Mouse (Mus musculus) E14TG2a.4 (cell line): ENCODE measurements around the gene Ormdl2.

Source experiments
- H3K27me3 ChIP-seq: 2 replicates; pipeline ENCODE4 v1.6.1; 2014; ENCODE audit warnings: low read length, control low read depth; ENCODE audit not compliant: insufficient read depth
- H3K36me3 ChIP-seq: 2 replicates; pipeline ENCODE4 v1.6.1; 2014; ENCODE audit warnings: low read length, control low read depth; ENCODE audit not compliant: insufficient read depth
- H3K4me1 ChIP-seq: replicated peaks from 2 replicates; pipeline ENCODE4 v1.6.1; 2014; ENCODE audit warnings: low read depth, low read length, control low read depth
- H3K4me3 ChIP-seq: replicated peaks from 2 replicates; pipeline ENCODE4 v1.5.1; 2014; ENCODE audit warnings: mild to moderate bottlenecking, low read length
- H3K9me3 ChIP-seq: 2 replicates; pipeline ENCODE4 v1.6.1; 2014; ENCODE audit warnings: low read length, control low read depth
- CTCF ChIP-seq: conservative IDR thresholded peaks from 2 replicates; pipeline ENCODE4 v1.5.1; 2014; ENCODE audit warnings: low read length
- NANOG ChIP-seq: IDR thresholded peaks from 2 replicates; pipeline ENCODE4 v1.6.1; 2014; ENCODE audit warnings: borderline replicate concordance, low read length, mixed read lengths
- POU5F1 ChIP-seq: IDR thresholded peaks from 2 replicates; pipeline ENCODE4 v1.6.1; 2014; ENCODE audit warnings: low read length, borderline replicate concordance

Gene Ormdl2

DNA sequence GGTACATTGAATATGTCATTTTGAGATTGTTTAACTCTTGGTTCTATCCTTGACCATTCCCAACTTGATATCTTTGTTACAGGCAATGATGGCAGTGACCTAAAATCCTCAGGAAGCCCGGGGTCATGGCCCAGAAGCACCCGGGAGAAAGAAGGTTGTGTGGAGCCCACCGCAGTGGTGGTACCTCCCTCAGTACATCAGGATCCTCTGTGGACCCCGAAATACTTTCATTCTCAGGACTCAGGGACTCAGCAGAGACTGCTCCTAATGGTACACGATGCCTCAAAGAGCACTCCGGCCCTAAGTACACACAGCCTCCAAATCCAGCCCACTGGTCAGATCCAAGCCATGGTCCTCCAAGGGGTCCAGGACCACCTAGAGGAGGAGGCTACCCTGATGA lies 15.4 kb downstream of the Ormdl2 start:
- Histone ChIP-seq H3K36me3 (peaks cover 46% of the 10 kb centered on the region), H3K27me3 (peaks cover 20% of the 10 kb centered on the region), H3K4me1 (peaks cover 59% of the 10 kb centered on the region), H3K9me3 (no peaks in the 10 kb centered on the region), H3K4me3 (peak overlapping the region; percentile 100)
- TF ChIP-seq POU5F1 (no peak), CTCF (no peak), NANOG (no peak)

DNA sequence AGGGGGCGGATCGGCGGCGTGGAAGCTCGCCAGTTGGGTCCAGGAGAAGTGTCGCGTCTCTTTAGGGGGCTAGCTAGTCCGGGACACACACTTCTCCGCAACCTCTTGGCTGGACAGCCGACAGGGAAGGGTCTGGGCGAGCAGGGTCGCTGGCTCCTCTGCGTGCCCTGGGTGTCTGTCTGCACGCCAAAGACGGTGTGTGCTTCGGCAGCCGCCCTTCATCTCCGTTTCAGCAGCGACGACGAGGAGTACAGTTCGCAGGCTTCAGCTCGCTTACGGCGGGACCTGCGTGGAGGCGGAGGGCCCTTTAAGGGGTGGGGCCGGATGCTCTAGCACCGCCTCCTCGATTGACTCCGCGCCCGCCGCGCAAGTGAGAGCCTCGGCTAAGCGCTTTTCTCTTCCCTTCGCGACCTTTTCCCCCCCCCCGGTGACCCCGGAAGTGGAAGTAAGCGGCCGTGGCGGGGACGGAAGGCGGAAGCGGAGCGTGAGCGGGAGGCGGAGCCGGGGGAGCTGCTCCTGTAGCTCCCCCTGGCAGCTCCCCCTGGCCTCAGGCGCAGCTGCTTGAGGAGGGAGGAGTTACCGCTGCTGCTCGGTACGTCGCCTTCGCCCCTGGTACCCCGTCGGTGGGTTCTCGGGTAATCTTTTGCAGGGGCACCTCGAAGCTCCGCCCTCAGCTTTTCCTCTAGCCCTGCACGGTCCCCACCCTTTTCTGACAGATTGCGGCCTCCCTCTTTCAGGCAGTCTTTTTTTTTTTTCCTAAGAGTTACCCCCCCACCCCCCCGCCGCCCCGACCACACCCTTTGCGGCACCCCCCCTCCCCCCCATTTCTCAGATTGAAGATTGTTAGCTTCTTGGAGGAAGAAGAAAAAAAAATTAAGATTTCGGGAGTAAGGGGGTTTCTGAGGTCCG lies 16.1 kb downstream of the Ormdl2 start:
- TF ChIP-seq NANOG (no peak), CTCF (no peak), POU5F1 (no peak)
- Histone ChIP-seq H3K4me1 (peaks cover 59% of the 10 kb centered on the region), H3K36me3 (peaks cover 52% of the 10 kb centered on the region), H3K4me3 (peak overlapping the region; percentile 100), H3K9me3 (no peaks in the 10 kb centered on the region), H3K27me3 (peaks cover 22% of the 10 kb centered on the region)

GRCm38 (mm10) chr10:128804271-128805091 lies 17.0 kb downstream of the Ormdl2 start, which contains the start of gene Tmem198b:
TSS of gene Tmem198b (minus strand) at chr10:128804370.
- Histone ChIP-seq H3K27me3 (peaks cover 22% of the 10 kb centered on the region), H3K9me3 (no peaks in the 10 kb centered on the region), H3K4me3 (peak within 1 kb of the TSS; percentile 100), H3K36me3 (peaks cover 54% of the 10 kb centered on the region), H3K4me1 (peaks cover 59% of the 10 kb centered on the region)
- TF ChIP-seq CTCF (no peak), POU5F1 (no peak), NANOG (no peak)

GRCm38 (mm10) chr10:128803771-128804270 lies 17.6 kb downstream of the Ormdl2 start, which contains the start of gene Dnajc14:
TSS of gene Dnajc14 (plus strand) at chr10:128804062.
- Histone ChIP-seq H3K4me3 (peak within 1 kb of the TSS; percentile 100), H3K4me1 (peaks cover 58% of the 10 kb centered on the region), H3K9me3 (no peaks in the 10 kb centered on the region), H3K27me3 (peaks cover 22% of the 10 kb centered on the region), H3K36me3 (peaks cover 48% of the 10 kb centered on the region)
- TF ChIP-seq POU5F1, result no peak

GRCm38 (mm10) chr10:128803361-128803760 lies 18.1 kb downstream of the Ormdl2 start:
- no peaks in the 10 kb centered on the region for H3K9me3 ChIP-seq
- peaks cover 22% of the 10 kb centered on the region for H3K27me3 ChIP-seq
- TF ChIP-seq POU5F1, result no peak
- TF ChIP-seq NANOG, result no peak
- TF ChIP-seq CTCF, result no peak
- peak overlapping the region; percentile 100 for H3K4me3 ChIP-seq
- H3K36me3 ChIP-seq, result peaks cover 44% of the 10 kb centered on the region
- H3K4me1 ChIP-seq, result peaks cover 54% of the 10 kb centered on the region

DNA sequence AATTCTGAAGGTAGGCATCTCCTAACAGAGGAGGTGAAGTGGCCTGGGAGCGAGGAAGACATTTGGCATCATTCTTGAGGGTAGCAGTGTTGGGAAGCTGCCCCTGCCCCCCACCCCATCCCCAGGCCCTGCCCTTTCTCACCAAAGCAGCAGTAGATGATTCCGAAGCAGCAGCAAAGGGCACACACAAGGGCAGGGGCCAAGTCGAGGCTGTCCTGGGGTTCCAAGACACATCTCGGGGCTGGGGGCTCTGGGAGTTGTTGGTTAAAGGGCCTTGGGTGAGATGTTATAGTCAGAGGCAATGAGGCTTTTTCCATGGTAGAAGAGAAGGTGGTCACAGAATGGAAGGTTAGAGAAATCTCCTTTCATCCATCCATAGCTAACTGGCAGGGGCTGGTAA lies 18.5 kb downstream of the Ormdl2 start:
- H3K4me3 ChIP-seq, result peak overlapping the region; percentile 100; the same call in 1 of the 2 replicates
- TF ChIP-seq NANOG, result no peak
- TF ChIP-seq CTCF, result no peak
- no peak for TF ChIP-seq POU5F1
- H3K9me3 ChIP-seq, result no peaks in the 10 kb centered on the region
- H3K27me3 ChIP-seq, result peaks cover 22% of the 10 kb centered on the region
- peaks cover 51% of the 10 kb centered on the region for H3K4me1 ChIP-seq
- H3K36me3 ChIP-seq, result peaks cover 40% of the 10 kb centered on the region

DNA sequence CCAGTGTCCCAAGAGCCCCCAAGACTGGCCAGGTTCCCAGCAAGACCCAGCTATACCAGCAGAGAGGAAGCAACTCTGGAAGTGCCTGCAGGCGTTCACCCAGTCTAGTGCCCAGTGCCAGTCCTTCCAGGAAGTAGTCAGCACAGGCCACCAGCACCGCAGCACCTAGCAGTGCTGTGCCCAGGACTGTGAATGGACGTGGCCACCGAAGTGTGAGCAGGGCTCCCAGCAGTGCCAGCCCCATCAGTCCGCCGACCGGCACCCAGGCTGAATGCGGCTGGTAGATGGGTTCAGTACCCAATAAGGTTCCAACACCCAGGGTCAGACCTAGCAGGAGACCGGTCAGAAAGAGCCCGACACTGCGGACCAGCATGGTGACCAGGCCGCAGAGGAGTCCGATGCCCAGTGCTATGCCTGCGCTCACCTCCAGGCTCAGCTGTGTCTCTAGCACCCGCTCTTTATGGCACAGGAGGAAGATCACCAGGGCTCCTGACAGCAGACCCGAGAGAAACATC lies 19.4 kb downstream of the Ormdl2 start:
- no peak for TF ChIP-seq POU5F1
- TF ChIP-seq CTCF, result no peak
- no peak for TF ChIP-seq NANOG
- H3K9me3 ChIP-seq, result no peaks in the 10 kb centered on the region
- H3K27me3 ChIP-seq, result peaks cover 22% of the 10 kb centered on the region
- peaks cover 42% of the 10 kb centered on the region for H3K4me1 ChIP-seq
- H3K36me3 ChIP-seq, result peaks cover 30% of the 10 kb centered on the region
- peak overlapping the region; percentile 69 for H3K4me3 ChIP-seq

- Histone ChIP-seq H3K27me3 (peaks cover 31% of the 10 kb centered on the region), H3K36me3 (peaks cover 22% of the 10 kb centered on the region), H3K9me3 (no peaks in the 10 kb centered on the region), H3K4me3 (no peak overlapping the region), H3K4me1 (peaks cover 40% of the 10 kb centered on the region)
- TF ChIP-seq NANOG (no peak), CTCF (no peak), POU5F1 (no peak)
Observed at GRCm38 (mm10) chr10:128798676-128799075, 22.8 kb downstream of the Ormdl2 start.
